Mouse (Mus musculus) ES-E14 (cell line): ENCODE measurements around the gene Rhou. TPM values are rescaled to one million over a fixed set of nuclear protein-coding genes. Genes with fewer than 3 reads are reported as not detected.

Source experiments
- DNase-seq: peaks from one replicate; pipeline ENCODE4 v3.0.0-alpha.2; 2013; ENCODE audit warnings: low read depth, low spot score
- H3K27ac ChIP-seq: 2 replicates; pipeline ENCODE4 v1.5.1; 2012; ENCODE audit warnings: low read depth, mild to moderate bottlenecking, low read length, moderate library complexity, mixed read lengths; ENCODE audit not compliant: poor library complexity, insufficient read depth, severe bottlenecking
- H3K36me3 ChIP-seq: 2 replicates; pipeline ENCODE4 v1.6.1; 2012; ENCODE audit warnings: mild to moderate bottlenecking, low read length, moderate library complexity, mixed read lengths; ENCODE audit not compliant: control insufficient read depth, poor library complexity, insufficient read depth, severe bottlenecking
- H3K4me1 ChIP-seq, 2 experiments: fragments of 150-350 bp in 1 of 2; sonication (generic) in 1 of 2; 2 replicates each; pipeline ENCODE4 v1.6.1; 2012; ENCODE audit warnings: low read length in 2 of 2, mild to moderate bottlenecking in 1 of 2, mixed read lengths in 1 of 2; ENCODE audit not compliant: control insufficient read depth in 2 of 2, insufficient read depth in 2 of 2, poor library complexity in 1 of 2
- H3K4me3 ChIP-seq, 2 experiments: fragments of 150-350 bp in 1 of 2; sonication (generic) in 1 of 2; 2 replicates each; pipeline ENCODE4 v1.5.1; 2012; ENCODE audit warnings: low read length in 2 of 2, low read depth in 1 of 2, mild to moderate bottlenecking in 1 of 2, mixed read lengths in 1 of 2; ENCODE audit not compliant: insufficient read depth in 1 of 2, poor library complexity in 1 of 2, severe bottlenecking in 1 of 2
- H3K9ac ChIP-seq: 2 replicates; pipeline ENCODE4 v1.6.1; 2012; ENCODE audit warnings: low read depth, mild to moderate bottlenecking, low read length, mixed read lengths; ENCODE audit not compliant: poor library complexity, insufficient read depth, severe bottlenecking
- H3K9me3 ChIP-seq: fragments of 150-350 bp; sonication (generic); 2 replicates; pipeline ENCODE4 v1.6.1; 2012; ENCODE audit warnings: low read depth, mild to moderate bottlenecking, low read length; ENCODE audit not compliant: control insufficient read depth, insufficient read depth
- CHD2 ChIP-seq: IDR thresholded peaks from 2 replicates; pipeline ENCODE4 v1.6.1; 2014; ENCODE audit warnings: mild to moderate bottlenecking, low read depth, low read length, inconsistent platforms
- HCFC1 ChIP-seq: IDR thresholded peaks from 2 replicates; pipeline ENCODE4 v1.6.1; 2012; ENCODE audit warnings: low read length, inconsistent platforms, borderline replicate concordance; ENCODE audit not compliant: insufficient read depth
- MAFK ChIP-seq: IDR thresholded peaks from 2 replicates; pipeline ENCODE4 v1.6.1; 2014; ENCODE audit warnings: mild to moderate bottlenecking, low read depth, low read length, inconsistent platforms; ENCODE audit not compliant: insufficient read depth
- ZC3H11A ChIP-seq: IDR thresholded peaks from 2 replicates; pipeline ENCODE4 v1.6.1; 2012; ENCODE audit warnings: low read depth, mild to moderate bottlenecking, inconsistent platforms, low read length, borderline replicate concordance
- ZNF384 ChIP-seq: IDR thresholded peaks from 2 replicates; pipeline ENCODE4 v1.6.1; 2012; ENCODE audit warnings: low read depth, low read length, inconsistent platforms
- in situ Hi-C, 2 experiments: fragments of 600-800 bp; cut with MboI; formaldehyde crosslinking; loops; one replicate each; pipeline ENCODE4 v1.15.1; 2025; ENCODE audit warnings: low sequenced_read_pairs in 2 of 2, inconsistent platforms in 1 of 2; ENCODE audit not compliant: unreplicated experiment in 2 of 2
- total RNA-seq: library from RNA; depleted of rRNA; stranded (reverse); fragments of 300-350 nt; gene quantifications from 2 replicates; pipeline ENCODE4 v1.2.3, GENCODE M21; 2012

Gene Rhou
- total RNA-seq, 1 experiment = 12.7 TPM

GRCm38 (mm10) chr8:123625717-123626116, 28.0 kb upstream of the Rhou start:
- Histone ChIP-seq H3K4me3 (no peak overlapping the region), H3K4me1 (peaks cover 0 to 5% of the 10 kb centered on the region in 2 experiments; a peak in 1 of 4 replicates), H3K9me3 (no peaks in the 10 kb centered on the region), H3K27ac (no peak overlapping the region), H3K9ac (no peak overlapping the region), H3K36me3 (no peaks in the 10 kb centered on the region)
- in situ Hi-C loops = no loop called here
- no peak for TF ChIP-seq MAFK
- no peak for TF ChIP-seq ZNF384
- TF ChIP-seq ZC3H11A = no peak
- no peak for TF ChIP-seq HCFC1
- no peak for TF ChIP-seq CHD2
- DNase-seq = no peak

- H3K9me3 ChIP-seq = no peaks in the 10 kb centered on the region
- TF ChIP-seq ZC3H11A (no peak), CHD2 (no peak)
- no peak overlapping the region for H3K4me3 ChIP-seq
- no peaks in the 10 kb centered on the region for H3K36me3 ChIP-seq
- H3K4me1 ChIP-seq = peaks cover 0 to 5% of the 10 kb centered on the region in 2 experiments; a peak in 1 of 4 replicates
- DNase-seq = no peak
- no peak overlapping the region for H3K27ac ChIP-seq
- in situ Hi-C loops = no loop called here
- no peak overlapping the region for H3K9ac ChIP-seq
These were observed 26.1 kb upstream of the Rhou start for GRCm38 (mm10) chr8:123627410-123628147.

- peaks cover 0 to 5% of the 10 kb centered on the region in 2 experiments; a peak in 1 of 4 replicates for H3K4me1 ChIP-seq
- DNase-seq = peak; percentile 45
- H3K9ac ChIP-seq = no peak overlapping the region
These were observed 25.3 kb upstream of the Rhou start for GRCm38 (mm10) chr8:123628253-123628967.

GRCm38 (mm10) chr8:123628968-123629755, 24.6 kb upstream of the Rhou start:
- peaks cover 0 to 4% of the 10 kb centered on the region in 2 experiments; a peak in 1 of 4 replicates for H3K4me1 ChIP-seq
- in situ Hi-C loops = no loop called here
- DNase-seq = peak; percentile 74
- H3K36me3 ChIP-seq = no peaks in the 10 kb centered on the region
- TF ChIP-seq ZC3H11A = no peak
- TF ChIP-seq HCFC1 = no peak
- TF ChIP-seq CHD2 = no peak
- TF ChIP-seq ZNF384 = no peak
- no peak for TF ChIP-seq MAFK
- no peaks in the 10 kb centered on the region for H3K9me3 ChIP-seq
- no peak overlapping the region for H3K9ac ChIP-seq
- H3K4me3 ChIP-seq = peak overlapping the region; percentile 36 to 54
- H3K27ac ChIP-seq = no peak overlapping the region

More at GRCm38 (mm10) chr8:123628253-123628967, 25.3 kb upstream of the Rhou start:
- in situ Hi-C loops = no loop called here
- peak overlapping the region; percentile 36 to 54 for H3K4me3 ChIP-seq
- no peak for TF ChIP-seq MAFK
- TF ChIP-seq HCFC1 = no peak
- TF ChIP-seq ZC3H11A = 0 out of 2 replicates have a peak, but pooled peaks have one; percentile 18
- TF ChIP-seq ZNF384 = no peak
- TF ChIP-seq CHD2 = no peak
- no peaks in the 10 kb centered on the region for H3K36me3 ChIP-seq
- no peak overlapping the region for H3K27ac ChIP-seq
- H3K9me3 ChIP-seq = no peaks in the 10 kb centered on the region
